Mouse (Mus musculus): Measurements from ENCODE around the gene Ptov1.

Ptov1 gene

GRCm38 (mm10) chr7:44869697-44870528 lies at the start of gene Ptov1:
Gene Ptov1, minus strand, starts transcription at chr7:44869788.
- DNase-seq, result peak; percentile 94

DNA sequence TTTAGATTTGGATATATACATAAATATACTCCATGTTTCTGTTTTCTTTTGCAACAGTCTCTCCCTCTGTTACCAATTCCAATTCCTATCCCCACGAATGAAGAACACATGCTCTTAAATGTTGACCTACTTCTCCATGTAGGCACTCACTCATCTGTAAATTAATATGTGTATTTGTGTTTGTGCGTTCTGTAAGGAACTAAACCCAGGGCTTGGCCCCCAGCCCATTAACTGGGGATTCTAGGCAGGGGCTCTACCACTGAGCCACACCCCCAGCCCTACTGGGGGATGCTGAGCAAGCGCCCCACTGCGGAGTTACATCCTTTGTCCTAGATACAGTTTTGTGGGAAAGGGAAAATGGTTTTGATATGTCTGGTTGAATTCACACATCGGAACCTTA lies 49.5 kb upstream of the Ptov1 start:
- DNase-seq, result no peak

- DNase-seq, result no peak
Measured at GRCm38 (mm10) chr7:44918219-44918618, 48.6 kb upstream of the Ptov1 start.

DNA sequence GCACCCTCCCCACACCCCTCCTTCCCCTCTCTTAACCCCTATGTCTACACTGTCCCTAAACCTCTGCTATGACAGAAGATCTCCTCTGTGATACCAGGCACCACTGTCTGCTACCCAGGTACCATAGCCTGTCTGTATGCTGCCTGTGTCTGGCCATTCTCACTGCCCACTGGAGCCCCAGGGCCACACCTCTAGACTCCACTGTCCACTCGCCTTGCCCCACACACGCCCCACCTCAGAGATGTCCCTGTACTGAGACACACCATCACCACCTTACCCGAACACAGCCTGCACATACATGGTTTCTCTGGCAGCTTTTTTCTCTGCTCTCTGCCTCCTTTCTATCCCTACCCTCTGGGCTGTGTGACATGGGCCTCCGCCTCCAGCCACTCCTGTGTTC lies 47.3 kb upstream of the Ptov1 start:
- DNase-seq, result no peak

DNA sequence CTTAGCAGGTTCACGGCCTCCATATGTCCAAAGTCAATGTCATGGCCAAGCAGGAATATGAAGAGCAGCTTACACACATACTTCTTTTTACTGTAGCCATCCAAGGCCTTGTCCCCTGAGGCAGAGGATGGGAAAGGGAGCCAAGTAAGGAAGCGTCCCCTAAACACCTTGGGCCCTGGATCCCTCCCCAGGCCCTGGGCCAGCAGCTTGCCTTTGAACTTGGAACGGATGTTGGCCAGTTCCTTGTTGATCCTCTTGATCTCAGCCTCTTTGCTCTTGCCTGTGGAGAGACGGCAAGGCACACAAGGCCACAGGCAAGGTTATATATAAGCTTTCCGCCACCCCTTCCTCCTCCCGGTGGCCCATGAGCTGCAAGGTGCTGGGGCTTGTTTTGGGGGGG lies 46.6 kb upstream of the Ptov1 start:
- no peak for DNase-seq

GRCm38 (mm10) chr7:44915314-44915713 lies 45.7 kb upstream of the Ptov1 start:
- no peak for DNase-seq

GRCm38 (mm10) chr7:44914396-44914795 lies 44.8 kb upstream of the Ptov1 start:
- no peak for DNase-seq

- DNase-seq, result no peak
Measured at GRCm38 (mm10) chr7:44908706-44909476, 39.3 kb upstream of the Ptov1 start.

DNA sequence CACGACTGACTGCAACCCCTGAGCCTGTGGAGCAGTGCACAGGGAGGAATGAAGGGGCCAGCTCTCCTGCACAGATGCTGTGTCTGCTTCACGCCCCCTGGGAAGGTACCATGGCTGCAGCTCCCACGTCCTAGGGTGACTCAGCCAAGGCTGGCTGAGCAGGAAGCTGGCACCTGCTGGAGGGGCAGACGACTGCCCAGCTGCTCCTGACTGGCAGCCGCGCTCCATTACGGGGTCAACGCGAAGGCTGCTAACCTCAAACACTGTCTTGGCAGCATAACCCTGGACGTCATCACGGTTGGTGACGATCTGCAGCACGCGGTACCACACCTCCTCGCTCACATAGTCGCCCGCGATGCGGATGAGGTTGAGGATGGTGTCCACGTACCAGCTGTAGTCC lies 35.8 kb upstream of the Ptov1 start:
- peak; percentile 52 for DNase-seq

DNA sequence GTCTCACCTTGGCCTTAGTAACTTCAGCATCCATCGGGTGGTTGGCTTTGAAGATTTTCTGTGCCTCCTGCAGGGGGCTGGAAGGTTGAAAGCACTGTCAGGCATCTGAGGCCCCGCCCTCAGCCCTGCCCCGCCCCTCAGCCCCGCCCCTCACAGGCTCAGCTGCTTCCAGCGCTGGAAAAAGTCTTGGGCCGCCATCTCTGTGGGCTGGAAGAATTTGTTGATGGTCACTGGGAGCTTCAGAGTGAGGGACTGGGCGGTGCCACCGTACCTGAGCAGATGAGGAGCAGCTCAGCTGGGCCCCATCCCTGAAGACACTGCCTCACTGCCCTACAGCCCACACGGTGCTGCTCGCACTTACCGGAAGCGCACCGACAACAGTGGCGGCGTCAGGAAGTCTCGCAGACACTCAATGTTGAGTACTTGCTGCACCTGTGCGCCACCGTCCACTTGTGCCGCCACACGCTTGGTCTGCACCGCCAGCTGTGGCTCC lies 31.7 kb upstream of the Ptov1 start:
- no peak for DNase-seq

GRCm38 (mm10) chr7:44900632-44901031 lies 31.0 kb upstream of the Ptov1 start:
- DNase-seq, result no peak

DNA sequence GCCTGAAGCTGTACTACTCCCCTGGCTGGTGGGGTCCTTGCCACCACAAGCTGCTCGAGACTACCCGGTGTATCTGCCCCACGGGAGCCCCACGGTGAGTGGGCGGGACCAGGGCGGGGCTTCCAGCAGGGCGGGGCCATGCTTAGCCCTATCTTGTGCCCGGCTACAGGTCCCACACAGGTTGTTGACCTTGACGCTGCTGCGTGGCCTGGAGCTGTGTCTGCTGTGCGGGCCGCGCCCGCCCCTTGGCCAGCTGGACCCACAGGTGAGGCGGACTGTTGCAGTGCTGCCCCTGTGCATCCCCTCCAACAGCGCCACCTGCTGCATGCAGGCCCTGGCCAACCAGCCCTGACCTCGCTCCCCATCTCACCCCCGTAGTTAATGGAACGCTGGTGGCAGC lies 29.0 kb upstream of the Ptov1 start:
- no peak for DNase-seq

DNA sequence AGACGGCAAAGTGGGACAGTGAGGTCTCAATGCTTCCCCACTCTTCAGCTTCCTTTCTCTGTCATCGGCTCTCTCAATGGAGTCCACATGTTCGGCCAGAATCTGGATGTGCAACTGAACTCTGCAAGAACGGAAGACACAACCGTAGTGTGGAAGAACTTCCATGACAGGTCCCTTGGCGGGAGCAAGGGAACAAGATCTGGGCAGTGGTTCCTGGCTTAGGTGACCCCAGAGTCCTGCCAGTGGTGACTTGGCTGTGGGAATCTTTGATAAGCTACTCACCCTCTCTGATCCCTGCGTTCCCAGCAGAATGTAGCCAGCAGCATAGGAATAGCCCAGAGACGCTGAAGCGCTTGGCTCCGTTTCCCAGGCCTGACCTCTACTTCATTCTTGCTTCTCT lies 26.9 kb upstream of the Ptov1 start:
- no peak for DNase-seq

GRCm38 (mm10) chr7:44895593-44896434 lies 26.2 kb upstream of the Ptov1 start, which contains the start of gene Fuz:
Gene Fuz, plus strand, starts transcription at chr7:44896079.
- peak; percentile 90 for DNase-seq

- DNase-seq, result no peak
Measured at GRCm38 (mm10) chr7:44895206-44895592, 25.6 kb upstream of the Ptov1 start.

- no peak for DNase-seq
Measured at GRCm38 (mm10) chr7:44894175-44894574, 24.6 kb upstream of the Ptov1 start.

DNA sequence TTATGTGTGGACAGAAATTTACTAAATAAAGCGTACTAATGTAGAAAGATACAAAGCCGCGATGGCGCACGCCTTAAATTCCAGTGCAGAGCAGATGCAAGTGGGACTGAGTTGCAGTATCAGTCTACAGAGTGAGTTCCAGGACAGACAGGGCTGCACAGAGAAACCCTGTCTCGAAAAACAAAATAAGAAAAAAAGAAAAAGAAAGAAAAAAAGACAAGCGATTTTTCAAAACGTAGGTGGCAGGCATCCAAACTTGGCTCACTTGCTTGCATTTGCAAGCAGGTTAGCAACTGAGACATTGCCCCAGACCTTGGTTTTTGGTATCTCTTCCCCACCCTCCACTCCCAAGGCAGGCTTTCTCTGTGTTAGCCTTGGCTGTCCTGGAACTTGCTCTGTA lies 23.6 kb upstream of the Ptov1 start:
- no peak for DNase-seq

GRCm38 (mm10) chr7:44892276-44892921 lies 22.8 kb upstream of the Ptov1 start, which contains the start of gene Med25:
Gene Med25, minus strand, starts transcription at chr7:44892712.
- DNase-seq, result peak; percentile 91

GRCm38 (mm10) chr7:44891611-44892010 lies 22.0 kb upstream of the Ptov1 start:
- no peak for DNase-seq

GRCm38 (mm10) chr7:44890737-44891136 lies 21.1 kb upstream of the Ptov1 start:
- DNase-seq, result no peak

DNA sequence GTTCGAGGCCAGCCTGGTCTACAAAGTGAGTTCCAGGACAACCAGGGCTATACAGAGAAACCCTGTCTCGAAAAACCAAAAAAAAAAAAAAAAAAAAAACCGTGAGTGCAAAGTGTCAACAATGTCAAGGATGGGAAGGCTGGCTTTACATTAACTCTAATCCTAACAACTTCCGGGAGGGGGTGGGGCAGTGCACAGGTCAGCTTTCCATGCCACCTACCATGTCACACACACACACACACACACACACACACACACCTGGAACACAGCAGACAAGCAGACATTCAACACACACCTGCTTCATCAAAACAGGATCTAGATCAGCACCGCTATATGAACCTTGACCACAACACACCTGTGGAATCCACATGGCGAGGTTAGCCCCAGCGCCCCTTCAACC lies 20.6 kb upstream of the Ptov1 start:
- no peak for DNase-seq

Measured in right cerebral cortex, postnatal 25 days (tissue).